Mouse (Mus musculus): ENCODE measurements at regions not wholly inside any gene's neighbourhood (a gene's known extent, or its start where the extent isn't known, plus 50 kb on each side); places are given as distances from the start of the nearest gene placed in this dataset.

DNA sequence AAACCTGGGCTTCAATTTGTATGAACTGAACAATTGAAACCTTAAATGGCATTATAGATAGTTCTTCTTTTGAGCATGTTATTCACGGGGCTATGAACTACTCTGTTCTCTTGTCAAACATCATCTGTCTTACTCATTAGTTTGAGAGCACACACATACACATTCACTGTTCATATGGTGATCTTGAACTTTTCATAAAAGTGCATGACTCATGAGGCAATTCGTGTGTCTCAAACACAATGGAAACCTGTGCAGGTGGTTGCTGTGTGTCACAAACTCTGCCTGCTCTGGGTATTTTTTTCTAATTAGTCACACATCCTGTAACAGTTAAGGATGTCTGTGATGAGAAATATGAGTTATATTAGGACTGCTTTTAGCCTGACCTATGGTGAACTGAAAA is 79.8 kb upstream of the Itprid2 start:
- no peaks in the 10 kb centered on the region; the same call in 1 of the 2 replicates for H3K4me1 ChIP-seq

DNA sequence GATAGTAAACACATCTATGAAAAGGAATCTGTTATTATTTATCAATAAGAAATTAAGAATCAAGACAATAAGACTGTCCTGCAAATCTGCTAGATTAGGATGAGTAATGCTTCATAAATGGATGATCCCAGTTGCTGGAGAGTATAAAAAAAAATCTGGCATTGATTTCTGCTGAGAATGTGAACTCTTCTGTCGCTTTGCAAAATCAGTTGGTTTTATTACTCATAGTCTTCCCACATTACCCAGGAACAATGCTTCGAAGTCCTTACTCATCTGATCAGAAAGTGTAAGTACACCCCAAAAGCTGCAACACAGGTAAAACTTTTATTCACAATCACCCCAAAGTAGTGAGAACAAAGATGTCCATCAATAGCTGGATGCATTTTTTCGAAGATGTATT is 77.8 kb upstream of the Itprid2 start:
- H3K36me3 ChIP-seq: no peaks in the 10 kb centered on the region
- no peak for DNase-seq (ENCODE audit: low spot score)
- H3K4me1 ChIP-seq: no peaks in the 10 kb centered on the region
- no peaks in the 10 kb centered on the region for H3K9me3 ChIP-seq (replicated peaks)
- no peak overlapping the region for H3K4me3 ChIP-seq
- WGBS: 89% methylated on average over 3 of the region's 3 CpGs
- no peak overlapping the region for H3K27ac ChIP-seq
- no peaks in the 10 kb centered on the region for H3K27me3 ChIP-seq (ENCODE audit: low read depth, poor library complexity, severe bottlenecking)

More for the DNA sequence above, 79.8 kb upstream of the Itprid2 start:
- no peak overlapping the region for H3K4me3 ChIP-seq
- 88% methylated on average over 2 of the region's 2 CpGs for WGBS
- no peaks in the 10 kb centered on the region for H3K9me3 ChIP-seq (replicated peaks)
- no peak overlapping the region for H3K27ac ChIP-seq
- DNase-seq (ENCODE audit: low spot score): no peak
- H3K27me3 ChIP-seq (ENCODE audit: low read depth, poor library complexity, severe bottlenecking): no peaks in the 10 kb centered on the region
- H3K36me3 ChIP-seq: no peaks in the 10 kb centered on the region

GRCm38 (mm10) chr2:79566280-79566933 is 68.7 kb upstream of the Itprid2 start:
- no peak for DNase-seq (ENCODE audit: low spot score)

DNA sequence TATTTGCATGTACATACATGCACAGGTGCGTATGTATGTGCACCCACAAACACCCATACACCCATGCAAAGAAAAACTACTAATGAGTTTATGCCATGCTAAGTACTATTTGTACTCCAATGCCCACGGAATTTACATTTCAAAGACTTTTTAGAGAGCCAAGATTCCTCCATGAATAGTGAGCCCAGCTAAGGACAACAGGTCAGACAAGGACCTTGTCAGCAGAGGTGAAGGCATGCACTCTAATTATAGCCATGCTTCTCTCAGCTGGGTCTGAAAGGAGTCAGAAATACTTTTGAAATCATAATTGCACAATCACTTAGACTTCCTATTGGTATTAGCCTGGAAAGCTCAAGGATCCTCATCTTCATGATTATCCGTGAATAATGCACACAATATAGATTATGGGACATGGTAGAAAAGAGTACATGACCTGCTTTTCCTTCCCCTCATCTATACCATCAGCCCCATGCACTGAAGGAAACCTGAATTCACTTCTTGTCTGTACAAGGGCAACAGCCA is 67.7 kb upstream of the Itprid2 start:
- 80% methylated on average over 3 of the region's 3 CpGs for WGBS
- H3K27me3 ChIP-seq (ENCODE audit: low read depth, poor library complexity, severe bottlenecking): no peaks in the 10 kb centered on the region
- H3K27ac ChIP-seq: no peak overlapping the region
- H3K4me3 ChIP-seq: no peak overlapping the region
- 0 out of 2 replicates have a peak, but pooled peaks cover 3% of the 10 kb centered on the region for H3K4me1 ChIP-seq
- H3K36me3 ChIP-seq: no peaks in the 10 kb centered on the region
- H3K9me3 ChIP-seq (replicated peaks): no peaks in the 10 kb centered on the region
- no peak for DNase-seq (ENCODE audit: low spot score)

More at GRCm38 (mm10) chr2:79566280-79566933, 68.7 kb upstream of the Itprid2 start:
- Histone ChIP-seq H3K4me1 (0 out of 2 replicates have a peak, but pooled peaks cover 3% of the 10 kb centered on the region), H3K4me3 (no peak overlapping the region), H3K36me3 (no peaks in the 10 kb centered on the region), H3K27ac (no peak overlapping the region), H3K27me3 (ENCODE audit: low read depth, poor library complexity, severe bottlenecking) (no peaks in the 10 kb centered on the region), H3K9me3 (replicated peaks) (no peaks in the 10 kb centered on the region)
- WGBS: 30% methylated on average over 3 of the region's 3 CpGs

- 86% methylated on average over 1 of the region's 1 CpGs for WGBS
- H3K36me3 ChIP-seq: no peaks in the 10 kb centered on the region
- no peak overlapping the region for H3K4me3 ChIP-seq
Observed at GRCm38 (mm10) chr2:79569663-79570062, 65.5 kb upstream of the Itprid2 start.

GRCm38 (mm10) chr2:79571910-79572309 is 63.2 kb upstream of the Itprid2 start:
- no peak overlapping the region for H3K27ac ChIP-seq
- H3K4me3 ChIP-seq: no peak overlapping the region
- H3K9me3 ChIP-seq (replicated peaks): no peaks in the 10 kb centered on the region
- no peaks in the 10 kb centered on the region for H3K27me3 ChIP-seq (ENCODE audit: low read depth, poor library complexity, severe bottlenecking)
- 92% methylated on average over 5 of the region's 5 CpGs for WGBS
- H3K36me3 ChIP-seq: no peaks in the 10 kb centered on the region
- DNase-seq (ENCODE audit: low spot score): no peak
- no peaks in the 10 kb centered on the region for H3K4me1 ChIP-seq

More at GRCm38 (mm10) chr2:79569663-79570062, 65.5 kb upstream of the Itprid2 start:
- H3K9me3 ChIP-seq (replicated peaks): no peaks in the 10 kb centered on the region
- no peak overlapping the region for H3K27ac ChIP-seq
- H3K27me3 ChIP-seq (ENCODE audit: low read depth, poor library complexity, severe bottlenecking): no peaks in the 10 kb centered on the region
- H3K4me1 ChIP-seq: no peaks in the 10 kb centered on the region
- no peak for DNase-seq (ENCODE audit: low spot score)

GRCm38 (mm10) chr2:79575074-79575473 is 60.1 kb upstream of the Itprid2 start:
- WGBS: 69% methylated on average over 6 of the region's 6 CpGs
- no peaks in the 10 kb centered on the region for H3K27me3 ChIP-seq (ENCODE audit: low read depth, poor library complexity, severe bottlenecking)
- no peak for DNase-seq (ENCODE audit: low spot score)

GRCm38 (mm10) chr2:79585022-79585774 is 50.0 kb upstream of the Itprid2 start:
- 83% methylated on average over 7 of the region's 7 CpGs for WGBS
- no peaks in the 10 kb centered on the region for H3K27me3 ChIP-seq (ENCODE audit: low read depth, poor library complexity, severe bottlenecking)
- no peaks in the 10 kb centered on the region for H3K9me3 ChIP-seq (replicated peaks)
- no peak for DNase-seq (ENCODE audit: low spot score)
- H3K36me3 ChIP-seq: no peaks in the 10 kb centered on the region
- H3K27ac ChIP-seq: no peak overlapping the region
- no peak overlapping the region for H3K4me3 ChIP-seq
- H3K4me1 ChIP-seq: no peaks in the 10 kb centered on the region

More at GRCm38 (mm10) chr2:79575074-79575473, 60.1 kb upstream of the Itprid2 start:
- Histone ChIP-seq H3K9me3 (replicated peaks) (no peaks in the 10 kb centered on the region), H3K4me1 (no peaks in the 10 kb centered on the region), H3K27ac (no peak overlapping the region), H3K36me3 (no peaks in the 10 kb centered on the region), H3K4me3 (no peak overlapping the region)

All from limb, embryonic 10.5 days (tissue).